Mouse (Mus musculus) ZHBTc4 (cell line): ENCODE results near the gene Cpeb4.
A peak's percentile ranks its signal among the peaks of the same experiment; 100 is the strongest.

ENCODE experiments used
- DNase-seq: peaks from one replicate; pipeline ENCODE4 v3.0.0-alpha.2; 2011; ENCODE audit warnings: low read depth, low spot score

The Cpeb4 gene

GRCm38 (mm10) chr11:31896905-31897304 is 24.9 kb downstream of the Cpeb4 start:
- DNase-seq = no peak

- DNase-seq = peak; percentile 19
These were observed 27.2 kb downstream of the Cpeb4 start for GRCm38 (mm10) chr11:31899166-31899565.

- no peak for DNase-seq
These were observed 28.7 kb downstream of the Cpeb4 start for GRCm38 (mm10) chr11:31900736-31901135.

DNA sequence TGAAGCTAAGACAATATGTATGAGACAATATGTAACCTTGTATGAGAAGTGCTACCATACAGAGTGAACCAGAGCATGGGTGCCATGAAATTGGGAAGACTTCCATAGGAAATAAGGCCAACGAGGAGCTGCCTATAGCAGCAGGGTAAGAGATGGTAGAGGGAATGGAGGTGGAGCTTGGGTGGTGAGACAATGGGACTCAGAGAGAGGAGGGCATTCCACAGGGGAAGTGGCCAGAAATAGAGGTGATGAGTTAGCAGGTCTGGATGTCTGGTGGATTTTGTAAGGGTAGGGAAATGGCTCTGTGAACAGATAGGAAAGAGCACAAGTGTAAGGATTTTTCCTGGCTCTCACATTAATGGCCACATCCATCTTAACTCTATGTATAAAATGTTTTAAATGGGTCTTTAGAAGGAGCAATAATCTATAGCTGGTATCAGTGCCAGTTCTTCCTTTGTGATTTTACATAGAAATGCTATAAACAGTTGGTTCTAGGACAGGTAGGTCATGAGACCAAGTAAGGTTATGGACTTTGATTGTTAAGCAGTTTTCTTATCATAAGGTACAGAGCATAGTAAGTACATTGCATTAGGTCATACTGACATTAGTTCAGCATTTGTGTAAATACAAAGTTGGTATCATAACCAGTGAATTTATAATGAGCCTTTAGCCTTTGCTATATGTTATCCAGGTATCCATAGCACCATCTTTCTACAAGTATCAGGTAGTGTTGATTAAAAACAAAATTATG is 30.4 kb downstream of the Cpeb4 start:
- no peak for DNase-seq

DNA sequence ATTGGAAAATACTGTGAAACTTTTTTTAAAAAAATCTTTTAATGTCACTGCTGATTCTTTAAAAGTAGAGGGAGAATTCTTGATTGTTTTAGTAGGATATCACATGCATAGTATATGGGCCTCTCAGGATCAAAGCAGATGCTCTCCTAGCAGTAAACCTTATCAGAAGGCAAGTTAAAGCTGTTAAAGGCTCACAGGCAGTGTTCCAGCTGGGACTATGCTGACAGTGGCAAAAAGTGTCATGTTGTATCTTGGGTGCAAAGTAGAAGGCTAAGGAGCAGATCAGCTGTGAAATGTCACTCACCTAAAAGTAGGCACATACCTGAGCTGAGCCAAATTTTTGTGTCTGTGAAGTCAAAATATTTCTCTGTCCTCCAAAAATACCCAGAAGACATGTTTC is 34.5 kb downstream of the Cpeb4 start:
- DNase-seq = no peak

- DNase-seq = no peak
These were observed 35.6 kb downstream of the Cpeb4 start for GRCm38 (mm10) chr11:31907650-31908049.

- no peak for DNase-seq
These were observed 40.9 kb downstream of the Cpeb4 start for GRCm38 (mm10) chr11:31912958-31913357.

DNA sequence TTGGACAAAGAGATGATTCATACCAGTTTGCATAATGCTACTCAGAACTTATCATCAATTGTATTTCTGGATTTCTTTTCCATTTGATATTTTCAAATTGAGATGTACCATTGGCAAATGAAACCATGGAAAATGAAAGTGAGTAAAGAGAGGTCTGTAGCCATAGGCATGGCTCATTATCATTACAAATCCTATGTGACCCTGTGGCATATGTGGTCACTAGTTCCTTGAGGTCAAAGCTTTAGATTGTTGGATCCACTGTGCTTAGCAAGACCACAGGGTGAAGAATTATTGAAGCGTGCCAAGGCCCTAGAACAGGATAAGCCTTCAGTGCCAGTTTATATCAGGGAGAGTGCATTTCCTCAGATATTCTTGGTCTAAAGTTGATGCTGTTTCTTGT is 45.8 kb downstream of the Cpeb4 start:
- no peak for DNase-seq

- no peak for DNase-seq
These were observed 58.0 kb downstream of the Cpeb4 start for GRCm38 (mm10) chr11:31930051-31930450.

GRCm38 (mm10) chr11:31935652-31936051 is 63.6 kb downstream of the Cpeb4 start:
- DNase-seq = no peak

DNA sequence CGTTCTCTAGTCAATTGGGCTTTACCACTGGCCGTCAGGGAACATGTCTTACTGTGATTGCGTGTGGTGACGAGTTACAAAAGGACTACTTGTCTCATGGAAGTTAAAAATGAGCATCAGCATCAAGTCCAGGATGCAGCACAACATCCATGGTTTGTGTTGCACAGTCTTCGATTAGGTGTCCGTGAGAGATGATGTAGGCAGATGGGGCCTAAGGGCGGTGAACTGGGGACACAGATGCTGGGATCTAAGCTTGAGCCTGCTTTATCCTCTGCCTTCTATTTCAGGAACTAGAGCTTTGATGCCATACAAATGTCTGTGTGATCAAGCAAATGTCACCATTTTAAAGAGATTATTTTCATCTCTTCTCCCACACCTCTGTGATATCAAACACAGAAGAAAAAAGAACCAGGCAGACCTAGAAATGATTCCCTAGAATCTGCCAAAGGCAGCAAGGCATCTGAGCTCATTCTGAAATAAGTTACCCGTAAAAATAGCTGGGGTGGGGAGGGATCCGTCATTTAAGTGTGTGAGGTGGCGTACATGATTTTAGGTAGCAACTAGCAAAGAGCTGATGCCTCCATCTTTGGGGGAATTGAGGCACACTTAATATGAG is 65.0 kb downstream of the Cpeb4 start:
- no peak for DNase-seq

DNA sequence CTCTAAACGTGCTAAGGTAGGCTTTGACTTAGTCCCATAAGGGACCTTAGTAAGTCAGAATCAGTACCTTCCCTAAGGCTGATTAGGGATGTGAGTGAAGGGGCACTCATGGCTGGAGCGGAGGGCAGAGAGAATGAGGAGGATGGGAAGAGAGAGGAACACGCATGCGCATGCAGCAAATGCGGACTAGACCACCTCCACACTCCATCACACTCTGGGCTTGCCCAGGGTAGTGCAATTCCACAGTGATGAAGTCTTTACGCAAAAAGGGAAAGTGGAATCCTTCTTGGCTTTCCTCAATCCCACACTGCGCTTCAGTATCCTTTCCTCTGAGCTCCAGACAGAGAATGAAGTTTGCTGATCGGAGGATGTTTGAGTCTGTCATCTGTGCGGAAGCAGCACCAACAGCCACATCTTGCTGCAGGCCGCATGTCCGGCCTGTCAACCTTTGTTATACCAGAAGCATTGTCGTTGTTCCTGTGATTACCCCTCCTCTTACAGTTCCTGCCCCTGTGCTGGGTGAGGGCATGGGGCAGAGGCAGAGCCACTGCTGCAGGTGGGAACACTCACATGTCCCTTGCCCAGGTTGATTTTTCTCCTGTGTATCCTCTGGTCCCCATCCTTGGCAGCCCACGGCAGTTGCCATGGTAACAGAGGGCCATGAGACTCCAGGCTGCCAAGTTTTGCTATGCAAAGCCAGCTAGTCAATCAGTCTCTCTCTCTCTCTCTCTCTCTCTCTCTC is 69.1 kb downstream of the Cpeb4 start:
- peak; percentile 31 for DNase-seq

DNA sequence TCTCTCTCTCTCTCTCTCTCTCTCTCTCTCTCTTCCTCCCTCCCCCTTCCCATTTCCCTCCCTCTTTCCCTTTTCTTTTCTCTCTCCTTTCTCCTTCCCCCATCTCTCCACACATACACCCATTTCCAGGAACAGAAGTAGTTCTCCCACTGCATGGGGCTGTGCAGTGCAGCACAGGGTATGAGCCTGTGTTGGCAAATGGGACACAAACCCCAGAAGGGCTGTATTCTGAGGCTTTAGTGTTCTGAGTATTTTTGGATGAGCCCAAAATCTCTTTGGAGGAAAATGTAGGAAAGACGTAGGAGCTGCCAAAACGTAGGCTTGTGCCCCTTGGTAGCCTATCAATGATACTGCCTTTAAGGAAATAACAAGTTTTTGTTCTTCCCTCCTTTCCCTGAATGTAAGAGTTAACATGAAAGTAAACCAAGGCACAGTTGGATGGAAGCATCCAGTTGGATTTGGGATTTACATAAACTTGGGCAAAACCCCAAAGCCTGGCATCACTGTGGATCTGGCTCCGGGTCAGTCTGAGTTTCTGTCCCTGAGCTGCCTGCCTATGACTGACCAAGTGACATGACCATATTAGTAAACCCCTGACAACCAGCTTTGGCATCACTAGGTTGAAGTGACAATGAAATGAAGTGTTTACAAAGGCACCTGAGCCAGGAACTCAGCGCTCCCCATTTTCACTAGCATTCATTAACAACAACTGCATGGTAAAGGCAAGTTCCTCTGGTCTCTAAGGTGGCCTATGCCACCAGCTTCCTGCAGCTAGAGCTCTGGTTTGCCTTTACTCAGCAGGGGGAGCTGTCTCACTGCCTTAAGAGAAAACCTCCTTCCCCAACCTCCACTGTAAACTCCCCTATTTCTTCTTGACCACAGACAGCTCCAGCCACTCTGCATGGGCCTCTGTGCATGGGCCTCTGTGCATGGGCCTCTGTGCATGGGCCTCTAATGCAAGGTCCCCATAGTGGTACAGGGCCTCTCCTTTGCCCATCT is 69.9 kb downstream of the Cpeb4 start:
- DNase-seq = peak; percentile 26

DNA sequence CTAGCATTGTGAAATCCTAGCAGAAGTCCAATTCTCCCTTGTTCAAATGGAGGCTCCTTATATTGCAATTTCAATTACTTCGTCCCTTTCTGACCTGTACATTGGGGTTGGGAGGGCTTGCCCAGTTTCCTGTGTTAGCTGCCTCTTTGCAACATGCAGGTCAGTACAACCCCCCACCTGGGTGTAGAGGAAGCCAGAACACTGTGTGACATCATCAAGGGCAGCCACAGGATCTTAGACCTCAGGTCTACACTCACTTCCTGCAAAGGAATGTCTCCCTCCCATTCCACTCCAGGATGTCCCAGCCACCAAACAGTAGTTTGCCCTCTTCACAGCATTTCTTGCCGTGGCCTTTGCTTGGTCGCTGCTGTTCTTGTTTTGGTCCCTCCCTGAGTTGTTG is 73.5 kb downstream of the Cpeb4 start:
- no peak for DNase-seq

GRCm38 (mm10) chr11:31948462-31949330 is 76.7 kb downstream of the Cpeb4 start:
- peak; percentile 23 for DNase-seq

DNA sequence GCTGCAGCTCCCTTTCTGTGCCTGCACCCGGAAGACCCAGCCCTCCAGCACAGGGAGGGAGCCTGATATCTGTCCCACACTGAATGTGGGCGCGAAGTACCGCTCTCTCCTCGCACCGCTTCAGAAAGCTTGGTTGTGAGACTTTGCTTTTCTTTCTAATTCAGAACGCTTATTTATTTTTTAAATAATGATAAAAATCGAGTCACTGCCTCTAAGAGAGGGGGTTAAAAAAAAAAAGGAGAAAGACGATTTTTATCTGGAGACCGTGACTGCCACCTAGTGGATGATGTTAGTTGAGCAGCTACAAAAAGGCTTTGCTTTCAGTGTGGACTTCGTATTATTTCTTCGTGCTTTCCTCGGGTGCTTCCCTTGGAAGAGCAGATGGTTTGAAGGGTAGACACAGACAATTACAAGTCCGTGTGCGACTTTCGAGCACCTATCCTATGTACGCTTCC is 77.3 kb downstream of the Cpeb4 start:
- DNase-seq = peak; percentile 81

DNA sequence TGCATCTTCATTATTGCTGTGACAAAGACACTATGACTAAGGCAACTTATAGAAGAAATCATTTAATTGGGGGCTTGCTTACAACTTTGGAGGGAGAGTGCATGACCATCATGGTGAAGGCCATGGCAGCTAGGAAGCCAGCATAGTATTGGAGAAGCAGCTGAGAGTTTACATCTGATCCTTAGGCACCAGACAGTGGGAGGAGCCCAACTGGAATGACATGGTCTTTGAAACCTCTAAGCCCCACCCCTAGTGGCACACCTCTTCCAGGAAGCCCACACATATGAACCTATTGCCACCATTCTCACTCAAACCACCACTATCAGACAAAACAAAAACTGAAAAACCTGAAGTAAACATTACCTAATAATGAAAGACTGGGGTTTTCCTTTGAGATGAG is 88.1 kb downstream of the Cpeb4 start:
- DNase-seq = peak; percentile 55

DNA sequence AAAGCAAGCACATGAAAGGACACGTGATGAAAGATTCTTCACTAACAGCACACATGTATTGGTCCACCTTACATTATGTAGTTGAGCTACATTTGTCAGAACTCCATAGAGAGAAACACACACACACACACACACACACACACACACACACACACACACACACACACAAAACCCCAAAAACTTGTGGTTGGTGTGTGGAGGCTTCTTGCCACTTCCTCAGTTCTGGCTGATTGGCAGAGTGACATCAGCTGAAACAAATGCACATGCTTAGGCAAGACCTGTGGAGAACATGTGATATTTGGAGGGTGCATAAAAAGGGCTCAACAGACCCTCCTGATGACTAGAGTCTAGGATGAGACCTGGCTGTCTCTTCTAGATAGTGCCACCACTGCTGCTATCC is 92.0 kb downstream of the Cpeb4 start:
- no peak for DNase-seq

GRCm38 (mm10) chr11:31965256-31966134 is 93.5 kb downstream of the Cpeb4 start, which contains the start of gene 4930524B15Rik:
TSS of gene 4930524B15Rik (plus strand) at chr11:31965592.
- peak; percentile 73 for DNase-seq
